Mouse (Mus musculus) lung, postnatal 4 days (tissue): ENCODE measurements around the gene Prr14.
A peak's percentile ranks its signal among the peaks of the same experiment; 100 is the strongest.

Source experiments
- DNase-seq, 2 experiments: peaks; one replicate each; pipeline ENCODE4 v3.0.0; 2021

Prr14 gene

GRCm38 (mm10) chr7:127512231-127513015, 53.0 kb downstream of the Prr14 start:
- peak; percentile 93 to 96 for DNase-seq

- peak in 1 of 2 experiments; percentile 41 for DNase-seq
Measured at GRCm38 (mm10) chr7:127513016-127513390, 53.6 kb downstream of the Prr14 start.

GRCm38 (mm10) chr7:127513781-127514180, 54.4 kb downstream of the Prr14 start:
- DNase-seq: no peak

GRCm38 (mm10) chr7:127515846-127516245, 56.4 kb downstream of the Prr14 start:
- DNase-seq: no peak

- no peak for DNase-seq
Measured at GRCm38 (mm10) chr7:127516344-127516743, 56.9 kb downstream of the Prr14 start.

- no peak for DNase-seq
Measured at GRCm38 (mm10) chr7:127519284-127519683, 59.9 kb downstream of the Prr14 start, which contains the start of gene Gm42715. Gene Gm42715, plus strand, starts transcription at chr7:127519584.
